In genomic region chr3:95850611-95851010, GRCm38 (mm10) we compare ENCODE assay signal across 1 mouse cellular context.
TF ChIP-seq lines count a peak whose summit lies in the region.

No protein-coding gene starts in this region.

TF ChIP-seq in MEL, 35 proteins besides CTCF, POLR2A, EP300 and RAD21:
- TF ChIP-seq MYC (IDR thresholded peaks at IDR 0.05; ENCODE audit: low read depth, low read length) = no peak
- no peak for TF ChIP-seq MAX (IDR thresholded peaks at IDR 0.05; ENCODE audit: low read length)
- TF ChIP-seq ZKSCAN1 (IDR thresholded peaks at IDR 0.05; ENCODE audit: low read depth, low read length) = no peak
- no peak for TF ChIP-seq USF1 (IDR thresholded peaks at IDR 0.05; ENCODE audit: low read depth, low read length)
- TF ChIP-seq UBTF (IDR thresholded peaks at IDR 0.05; ENCODE audit: borderline replicate concordance, insufficient read depth, low read depth, low read length) = no peak
- no peak for TF ChIP-seq MAZ (IDR thresholded peaks at IDR 0.05; ENCODE audit: low read depth, low read length)
- 0 out of 2 replicates have a peak, but pooled peaks have one; percentile 9 for TF ChIP-seq TCF12 (IDR thresholded peaks at IDR 0.05; ENCODE audit: low read depth, low read length)
- no peak for TF ChIP-seq USF2 (IDR thresholded peaks at IDR 0.05; ENCODE audit: borderline replicate concordance in 1 of 2, insufficient read depth in 1 of 2, low read depth in 1 of 2, low read length in 2 of 2)
- no peak for TF ChIP-seq CHD2 (IDR thresholded peaks at IDR 0.05; ENCODE audit: low read length)
- TF ChIP-seq RCOR1 (IDR thresholded peaks at IDR 0.05; ENCODE audit: low read depth, low read length) = 0 out of 2 replicates have a peak, but pooled peaks have one; percentile 17
- 0 out of 2 replicates have a peak, but pooled peaks have one; percentile 25 for TF ChIP-seq MXI1 (IDR thresholded peaks at IDR 0.05; ENCODE audit: low read depth, low read length)
- TF ChIP-seq ZNF384 (IDR thresholded peaks at IDR 0.05; ENCODE audit: low read depth, low read length) = no peak
- peak; percentile 71; the same call in 1 of the 2 replicates for TF ChIP-seq MEF2A (IDR thresholded peaks at IDR 0.05; ENCODE audit: extremely low read depth, insufficient replicate concordance, low read depth, low read length, poor library complexity, severe bottlenecking)
- no peak for TF ChIP-seq POLR2AphosphoS5 (IDR thresholded peaks at IDR 0.05; ENCODE audit: borderline replicate concordance, low read depth, low read length)
- TF ChIP-seq JUND (IDR thresholded peaks at IDR 0.05; ENCODE audit: low read depth, low read length) = no peak
- no peak for TF ChIP-seq CHD1 (IDR thresholded peaks at IDR 0.05; ENCODE audit: low read depth, low read length)
